Mouse (Mus musculus) liver, embryonic 14.5 days (tissue): ENCODE data around the gene Abi2. TPM values are rescaled to one million over a fixed set of nuclear protein-coding genes. Genes with fewer than 3 reads are reported as not detected.

Experiments used
- ATAC-seq: fragments of 200-750 bp; cut with Nextera tagmentation; 2 replicates; pipeline ENCODE4 v1.8.0; 2017; ENCODE audit warnings: moderate number of reproducible peaks, mild to moderate bottlenecking, moderate library complexity; ENCODE audit not compliant: insufficient read depth
- DNase-seq, 3 experiments: peaks; one replicate each; pipeline ENCODE4 v3.0.0-alpha.2; 2012 to 2013; ENCODE audit warnings: low read depth in 3 of 3, low spot score in 3 of 3
- H3K27ac ChIP-seq: fragments of 300-500 bp; sonication (generic); 2 replicates; pipeline ENCODE4 v1.5.1; 2014; ENCODE audit warnings: moderate library complexity, mild to moderate bottlenecking, control low read depth, inconsistent platforms
- H3K27me3 ChIP-seq: fragments of 300-500 bp; sonication (generic); 2 replicates; pipeline ENCODE4 v1.6.1; 2014; ENCODE audit warnings: mild to moderate bottlenecking, low read length, moderate library complexity; ENCODE audit not compliant: control insufficient read depth, insufficient read depth
- H3K36me3 ChIP-seq: fragments of 300-500 bp; sonication (generic); replicated peaks from 2 replicates; pipeline ENCODE4 v1.6.1; 2014; ENCODE audit warnings: low read depth; ENCODE audit not compliant: control insufficient read depth, insufficient read depth
- H3K4me1 ChIP-seq, 2 experiments: fragments of 200-500 bp in 1 of 2; fragments of 300-500 bp in 1 of 2; sonication (generic) in 1 of 2; replicated peaks; 2 replicates each; pipeline ENCODE4 v1.6.1; 2012 to 2014; ENCODE audit warnings: antibody characterized with exemption in 1 of 2, inconsistent platforms in 1 of 2, low read length in 1 of 2; ENCODE audit not compliant: control insufficient read depth in 2 of 2, insufficient read depth in 2 of 2
- H3K4me2 ChIP-seq: fragments of 300-500 bp; sonication (generic); 2 replicates; pipeline ENCODE4 v1.6.1; 2014; ENCODE audit warnings: low read depth, mild to moderate bottlenecking, control low read depth, moderate library complexity
- H3K4me3 ChIP-seq, 2 experiments: fragments of 200-500 bp in 1 of 2; fragments of 300-500 bp in 1 of 2; sonication (generic) in 1 of 2; 2 replicates each; pipeline ENCODE4 v1.5.1; 2012 to 2014; ENCODE audit warnings: low read depth in 2 of 2, low read length in 2 of 2, mild to moderate bottlenecking in 2 of 2, control low read depth in 1 of 2, inconsistent platforms in 1 of 2, moderate library complexity in 1 of 2; ENCODE audit not compliant: insufficient read depth in 1 of 2
- H3K9ac ChIP-seq: fragments of 300-500 bp; sonication (generic); replicated peaks from 2 replicates; pipeline ENCODE4 v1.6.1; 2014; ENCODE audit warnings: mild to moderate bottlenecking, control low read depth, moderate library complexity
- H3K9me3 ChIP-seq: fragments of 300-500 bp; sonication (generic); 2 replicates; pipeline ENCODE4 v1.6.1; 2016; ENCODE audit warnings: low read length, mixed read lengths; ENCODE audit not compliant: control insufficient read depth
- CTCF ChIP-seq: IDR thresholded peaks from 2 replicates; pipeline ENCODE4 v1.5.1; 2016; ENCODE audit warnings: antibody characterized with exemption, low read depth, control low read depth
- EP300 ChIP-seq: IDR thresholded peaks from 2 replicates; pipeline ENCODE4 v1.6.1; 2016; ENCODE audit warnings: antibody characterized with exemption, low read depth
- WGBS: fragments of 180-500 bp; shearing (Covaris S2); extraction: QIAGEN DNeasy Blood & Tissue Kit; methylation state at CpG from one replicate; pipeline ENCODE4 v1.1.7; 2014; ENCODE audit not compliant: insufficient replicate concordance; 5-methylcytosine and 5-hydroxymethylcytosine counted together
- polyA plus RNA-seq, 2 experiments: library from polyadenylated mRNA; depleted of rRNA in 1 of 2; stranded (reverse) in 1 of 2; unstranded in 1 of 2; fragments of >200 nt; fragmentation: Nextera tagmentation in 1 of 2; extraction: Ambion mirVana in 1 of 2; gene quantifications; 2 replicates each; pipeline versions ENCODE4 v1.2.1 to v1.2.3; 2012 to 2014

The Abi2 gene
- polyA plus RNA-seq, 2 experiments: 1.9 to 3.3 TPM

DNA sequence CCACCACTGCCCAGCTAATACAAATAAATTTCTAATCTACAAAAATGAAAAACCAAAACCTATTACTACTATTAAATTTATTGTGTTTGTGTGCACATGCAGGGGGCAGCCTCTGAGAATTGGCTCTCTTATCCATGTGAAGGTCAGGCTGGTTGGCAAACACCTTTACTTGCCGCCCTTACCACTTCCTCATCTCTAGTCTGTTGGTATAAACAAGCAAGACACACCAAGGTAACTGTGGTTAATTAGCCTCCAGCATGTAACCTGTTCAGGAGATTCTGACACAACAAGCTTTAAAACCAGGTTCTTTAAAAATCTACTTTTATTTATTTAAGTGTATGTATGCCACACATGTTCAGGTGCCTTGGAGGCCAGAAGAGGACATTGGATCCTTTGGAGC lies 73.5 kb downstream of the Abi2 start:
- no peak for DNase-seq
- Histone ChIP-seq H3K4me1 (no peaks in the 10 kb centered on the region), H3K9me3 (no peaks in the 10 kb centered on the region), H3K4me2 (no peak overlapping the region), H3K36me3 (no peaks in the 10 kb centered on the region; the same call in 1 of the 2 replicates), H3K9ac (no peak overlapping the region), H3K27me3 (no peaks in the 10 kb centered on the region), H3K4me3 (no peak overlapping the region), H3K27ac (no peak overlapping the region)
- ATAC-seq: no peak
- 82% methylated on average over 1 of the region's 1 CpGs for WGBS
- TF ChIP-seq CTCF (no peak), EP300 (no peak)

DNA sequence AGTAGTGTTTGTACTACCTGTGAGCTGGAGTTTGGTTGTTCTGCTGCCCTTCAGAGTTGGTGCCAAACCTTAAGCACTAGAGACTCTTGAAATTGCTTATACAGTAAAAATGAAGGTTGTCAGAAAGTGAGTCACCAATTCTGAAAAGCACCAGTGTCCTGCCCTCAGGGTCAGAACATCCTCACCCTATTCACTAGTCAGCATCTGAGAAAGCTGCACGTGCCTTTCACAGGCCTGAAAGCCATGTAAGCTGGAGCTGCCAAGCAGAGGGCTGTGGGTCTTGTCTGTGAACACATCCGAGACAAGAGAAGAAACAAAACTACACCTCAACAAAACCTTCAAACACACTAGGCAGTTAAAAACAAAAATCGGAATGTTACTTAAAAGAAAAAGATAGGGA lies 76.2 kb downstream of the Abi2 start:
- H3K36me3 ChIP-seq: peaks cover 2% of the 10 kb centered on the region; the same call in 1 of the 2 replicates
- H3K9me3 ChIP-seq: no peaks in the 10 kb centered on the region
- no peaks in the 10 kb centered on the region for H3K4me1 ChIP-seq
- WGBS: 59% methylated on average over 3 of the region's 3 CpGs
- no peak for DNase-seq
- no peak for ATAC-seq
- TF ChIP-seq CTCF (no peak), EP300 (no peak)
- no peaks in the 10 kb centered on the region for H3K27me3 ChIP-seq
- H3K4me3 ChIP-seq: no peak overlapping the region
- no peak overlapping the region for H3K27ac ChIP-seq
- H3K9ac ChIP-seq: no peak overlapping the region
- H3K4me2 ChIP-seq: no peak overlapping the region

DNA sequence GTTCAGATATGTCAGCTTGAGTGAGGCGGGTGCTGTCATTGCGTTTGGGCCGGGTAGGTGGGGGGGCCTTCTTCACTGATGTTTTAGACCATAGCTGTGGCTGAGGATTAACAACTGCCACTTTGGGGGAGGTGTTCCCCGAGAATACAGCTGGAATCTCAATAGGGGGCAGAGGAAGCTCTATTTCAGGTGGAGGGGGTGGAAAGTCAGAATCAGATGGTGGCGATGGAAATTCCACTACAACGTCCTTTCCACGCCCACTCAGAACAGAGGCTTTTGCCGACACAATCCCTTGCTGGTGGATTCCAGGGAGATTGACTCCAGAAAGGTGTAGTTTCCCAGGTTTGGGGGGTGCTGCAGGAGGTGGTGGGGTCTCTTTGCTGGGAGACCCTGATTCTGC lies 79.2 kb downstream of the Abi2 start:
- Histone ChIP-seq H3K36me3 (peaks cover 4% of the 10 kb centered on the region; the same call in 1 of the 2 replicates), H3K9ac (no peak overlapping the region), H3K4me2 (no peak overlapping the region), H3K4me1 (no peaks in the 10 kb centered on the region), H3K9me3 (no peaks in the 10 kb centered on the region), H3K27ac (no peak overlapping the region), H3K27me3 (no peaks in the 10 kb centered on the region), H3K4me3 (no peak overlapping the region)
- no peak for ATAC-seq
- TF ChIP-seq EP300 (no peak), CTCF (no peak)
- 68% methylated on average over 8 of the region's 8 CpGs for WGBS
- no peak for DNase-seq

DNA sequence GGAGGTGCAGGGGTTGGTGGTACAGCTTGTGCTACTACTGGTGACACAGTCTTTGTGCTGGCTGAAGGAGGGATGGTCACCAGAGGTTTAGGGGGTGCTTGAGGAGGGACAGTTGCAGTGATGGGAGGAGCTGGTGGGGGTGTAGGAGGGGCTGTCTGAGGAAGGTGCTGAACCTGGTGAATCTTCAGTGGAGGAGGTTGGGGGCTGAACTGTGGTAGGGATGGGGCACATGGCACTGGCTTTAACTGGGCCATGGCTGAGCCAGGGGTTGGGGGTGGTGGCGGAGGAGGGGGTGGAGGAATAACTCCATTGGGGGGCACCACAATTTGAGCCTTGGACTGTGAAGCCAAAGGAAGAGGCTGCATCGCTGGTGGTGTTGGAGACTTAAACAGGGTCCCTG lies 80.2 kb downstream of the Abi2 start:
- TF ChIP-seq EP300 (no peak), CTCF (no peak)
- H3K36me3 ChIP-seq: peaks cover 4% of the 10 kb centered on the region; the same call in 1 of the 2 replicates

GRCm38 (mm10) chr1:60490510-60490909 lies 81.1 kb downstream of the Abi2 start:
- Histone ChIP-seq H3K27ac (no peak overlapping the region), H3K4me1 (no peaks in the 10 kb centered on the region), H3K27me3 (no peaks in the 10 kb centered on the region), H3K9me3 (no peaks in the 10 kb centered on the region), H3K4me2 (no peak overlapping the region), H3K9ac (no peak overlapping the region), H3K4me3 (no peak overlapping the region), H3K36me3 (peaks cover 4% of the 10 kb centered on the region; the same call in 1 of the 2 replicates)
- TF ChIP-seq EP300: no peak
- TF ChIP-seq CTCF: no peak
- ATAC-seq (no peak), DNase-seq (no peak)
- 67% methylated on average over 4 of the region's 4 CpGs for WGBS

More for the DNA sequence above, 80.2 kb downstream of the Abi2 start:
- Histone ChIP-seq H3K27me3 (no peaks in the 10 kb centered on the region), H3K9me3 (no peaks in the 10 kb centered on the region), H3K27ac (no peak overlapping the region), H3K9ac (no peak overlapping the region), H3K4me1 (no peaks in the 10 kb centered on the region), H3K4me3 (no peak overlapping the region), H3K4me2 (no peak overlapping the region)
- WGBS: 68% methylated on average over 2 of the region's 2 CpGs
- no peak for ATAC-seq
- no peak for DNase-seq
